Mouse (Mus musculus) B cell, adult (primary cell): Measurements from ENCODE around the gene Ulk4. TPM values are rescaled to one million over a fixed set of nuclear protein-coding genes. Genes with fewer than 3 reads are reported as not detected.

Experiments
- total RNA-seq: library from RNA; stranded (reverse); gene quantifications from 4 replicates; pipeline ENCODE4 v1.2.4, GENCODE M21; 2023; ENCODE audit not compliant: inconsistent age

Ulk4 gene
- 0.16 to 0.39 TPM (median 0.24 TPM) in 3 of 4 replicates, not detected in the other for total RNA-seq

GRCm38 (mm10) chr9:121277118-121278060, at the start of gene Ulk4:
Gene Ulk4 (minus strand): TSS chr9:121277197.

DNA sequence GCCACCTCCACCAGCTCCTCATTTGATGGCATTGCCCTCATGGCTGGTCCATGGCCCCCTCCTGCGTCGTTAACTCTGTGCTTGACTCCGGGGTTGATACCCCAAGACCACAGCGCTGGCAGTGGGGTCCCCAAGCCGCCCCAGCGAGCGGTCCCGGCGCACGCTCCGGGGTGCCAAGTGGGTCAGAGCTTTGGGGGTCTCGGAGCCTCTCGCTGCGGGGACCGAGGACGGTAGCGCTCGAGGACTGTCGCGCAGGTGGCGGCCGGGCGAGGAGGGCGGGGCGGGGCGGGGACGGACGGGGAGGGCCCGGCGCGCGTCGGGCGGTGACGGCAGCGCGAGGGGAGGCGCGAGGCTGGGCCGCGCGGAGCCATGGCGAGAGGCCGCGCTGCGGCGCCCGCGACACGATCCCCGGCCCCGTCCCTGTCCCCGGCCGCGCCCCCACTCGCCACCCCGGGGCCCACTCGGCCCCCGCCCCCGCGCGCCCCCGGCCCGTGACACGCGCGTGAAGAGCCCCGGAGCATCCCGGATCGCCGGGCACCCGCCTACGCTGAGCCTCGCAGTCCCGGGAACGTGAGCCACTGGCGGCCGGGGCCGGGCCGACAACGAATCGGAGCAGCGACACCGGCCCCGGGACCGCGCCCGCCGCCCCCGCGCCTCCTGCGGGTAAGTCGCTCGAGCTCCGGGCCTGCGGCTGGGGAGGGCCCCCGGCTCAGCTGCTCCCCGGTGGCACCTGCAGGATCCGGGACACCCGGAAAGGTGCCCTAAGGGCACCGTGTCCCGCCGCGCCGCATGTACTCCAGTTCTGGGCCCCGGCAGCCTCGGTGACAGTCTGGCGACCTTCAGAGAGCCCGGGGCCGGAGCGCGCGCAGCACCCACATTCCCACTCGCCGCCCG, 20.4 kb upstream of the Ulk4 start, which contains the start of gene Trak1:
Gene Trak1 (plus strand): TSS at position 332 of the 894 bp plus-strand sequence.

GRCm38 (mm10) chr9:120929081-120929480, 347.9 kb downstream of the Ulk4 start, which contains the start of gene Ctnnb1:
Gene Ctnnb1 (plus strand): TSS chr9:120929216.

Other genes starting within 250 kb of the Ulk4 start
- 177 to 204 TPM (median 189 TPM) in 4 replicates for gene Trak1, start 20.3 kb upstream of the Ulk4 start, total RNA-seq
- not detected in 4 replicates for gene Cck, start 218.5 kb upstream of the Ulk4 start, total RNA-seq